In the genomic region with DNA sequence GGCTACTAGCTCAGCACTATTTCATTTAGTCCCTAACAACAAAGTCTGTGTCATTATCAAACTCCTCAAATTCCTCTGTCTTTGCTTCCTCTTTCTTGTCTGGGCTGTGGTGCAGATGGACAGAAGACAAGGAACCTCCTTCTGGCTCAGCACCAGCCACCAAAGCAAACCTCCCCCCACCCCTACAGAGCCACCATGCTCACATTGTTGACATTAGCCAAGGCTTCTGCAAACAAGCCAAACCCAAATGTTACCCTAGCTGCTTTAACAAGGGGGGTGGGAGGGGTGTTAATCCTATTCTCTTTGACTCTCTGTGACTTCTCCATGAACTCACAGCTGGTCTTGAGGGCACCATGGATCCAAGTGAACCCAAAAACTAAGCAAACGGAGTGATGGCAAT, we compare ENCODE assay signal across 23 mouse cellular contexts. TPM values are rescaled to one million over a fixed set of nuclear protein-coding genes. Genes with fewer than 3 reads are reported as not detected.
A peak's percentile ranks its signal among the peaks of the same experiment; 100 is the strongest.
DNase-seq lines count a peak whose midpoint lies in the region; ATAC-seq lines count a peak whose summit lies in the region.
"Had no signal": no experiment of that assay in that cellular context is flagged by ENCODE, and none has a peak within 500 bp of the region (broad histone marks: within the 10 kb centered on the region; RNA-seq: fewer than 3 reads in every experiment).

No protein-coding gene starts in this region.

- peak; percentile 31 to 39 for DNase-seq in lung, adult 18-20 months
- DNase-seq in lung, postnatal 4 days = no peak
- peak; percentile 4 for DNase-seq in 416B (ENCODE audit: low read depth)
- DNase-seq in spleen, adult 12 weeks (ENCODE audit: low spot score) = no peak
- no peak for DNase-seq in heart, embryonic 10.5 days (ENCODE audit: low spot score)
- DNase-seq: cerebellum, adult 8-10 months; gastrocnemius, postnatal 36 days; heart, postnatal 10 days; kidney, adult 2 months; kidney, postnatal 25 days; spleen, adult 18-20 months had no signal

- 45% methylated on average over 1 of the region's 1 CpGs for WGBS in stomach, embryonic 14.5 days
- WGBS in heart, embryonic 10.5 days = 27% methylated on average over 1 of the region's 1 CpGs

- H3K27ac ChIP-seq in stomach, embryonic 14.5 days (ENCODE audit: low read length) = peak overlapping the region; percentile 79; the same call in 1 of the 2 replicates
- H3K27ac ChIP-seq in heart, embryonic 10.5 days = no peak overlapping the region
- H3K27ac ChIP-seq: embryonic facial prominence, embryonic 12.5 days; forebrain, embryonic 15.5 days; hindbrain, embryonic 12.5 days; midbrain, embryonic 13.5 days; neural tube, embryonic 13.5 days had no signal

- no peaks in the 10 kb centered on the region for H3K4me1 ChIP-seq in stomach, embryonic 14.5 days (ENCODE audit: control insufficient read depth, insufficient read depth, low read length)
- no peaks in the 10 kb centered on the region for H3K4me1 ChIP-seq in heart, embryonic 10.5 days
- H3K4me1 ChIP-seq: embryonic facial prominence, embryonic 12.5 days; forebrain, embryonic 15.5 days; hindbrain, embryonic 12.5 days; midbrain, embryonic 13.5 days; neural tube, embryonic 13.5 days had no signal

- H3K9me3 ChIP-seq in stomach, embryonic 14.5 days (ENCODE audit: control insufficient read depth, low read depth, low read length) = no peaks in the 10 kb centered on the region
- H3K9me3 ChIP-seq in heart, embryonic 10.5 days = 0 out of 2 replicates have a peak, but pooled peaks cover 2% of the 10 kb centered on the region
- H3K9me3 ChIP-seq: embryonic facial prominence, embryonic 12.5 days; forebrain, embryonic 15.5 days; midbrain, embryonic 13.5 days; neural tube, embryonic 13.5 days had no signal

- ATAC-seq in granulocyte monocyte progenitor cell, adult 5-6 weeks (replicated peaks; ENCODE audit: poor library complexity, severe bottlenecking) = peak; percentile 77
- ATAC-seq in stomach, embryonic 14.5 days (ENCODE audit: insufficient number of reproducible peaks, insufficient read depth, low FRiP score, low read depth) = peak; percentile 72; the same call in 1 of the 2 replicates
- ATAC-seq: forebrain, embryonic 15.5 days; inflammation-experienced regulatory T-cells, adult 6 months; midbrain, embryonic 13.5 days had no signal

- H3K27me3 ChIP-seq in stomach, embryonic 14.5 days (ENCODE audit: control insufficient read depth, insufficient read depth, low read length) = no peaks in the 10 kb centered on the region
- H3K27me3 ChIP-seq in heart, embryonic 10.5 days (ENCODE audit: insufficient read depth, poor library complexity, severe bottlenecking) = no peaks in the 10 kb centered on the region
- H3K27me3 ChIP-seq: embryonic facial prominence, embryonic 12.5 days; forebrain, embryonic 15.5 days; hindbrain, embryonic 12.5 days; midbrain, embryonic 13.5 days; neural tube, embryonic 13.5 days had no signal

- no peak overlapping the region for H3K4me3 ChIP-seq in stomach, embryonic 14.5 days (ENCODE audit: low read depth, low read length)
- H3K4me3 ChIP-seq in heart, embryonic 10.5 days = no peak overlapping the region
- H3K4me3 ChIP-seq: embryonic facial prominence, embryonic 12.5 days; forebrain, embryonic 15.5 days; hindbrain, embryonic 12.5 days; midbrain, embryonic 13.5 days; neural tube, embryonic 13.5 days had no signal

- H3K4me2 ChIP-seq in stomach, embryonic 14.5 days (replicated peaks; ENCODE audit: low read depth, low read length) = no peak overlapping the region
- H3K4me2 ChIP-seq: embryonic facial prominence, embryonic 12.5 days; forebrain, embryonic 15.5 days; heart, embryonic 11.5 days; hindbrain, embryonic 12.5 days; midbrain, embryonic 13.5 days; neural tube, embryonic 13.5 days had no signal

- no peak overlapping the region for H3K9ac ChIP-seq in stomach, embryonic 14.5 days (replicated peaks; ENCODE audit: low read depth, low read length)
- H3K9ac ChIP-seq: embryonic facial prominence, embryonic 12.5 days; forebrain, embryonic 15.5 days; hindbrain, embryonic 12.5 days; midbrain, embryonic 13.5 days; neural tube, embryonic 13.5 days had no signal

- no peaks in the 10 kb centered on the region for H3K36me3 ChIP-seq in stomach, embryonic 14.5 days (ENCODE audit: control insufficient read depth, insufficient read depth, low read length)
- no peaks in the 10 kb centered on the region for H3K36me3 ChIP-seq in heart, embryonic 10.5 days
- H3K36me3 ChIP-seq: embryonic facial prominence, embryonic 12.5 days; forebrain, embryonic 15.5 days; hindbrain, embryonic 12.5 days; midbrain, embryonic 13.5 days; neural tube, embryonic 13.5 days had no signal

RNA-seq across cellular contexts. Expression of a gene that starts 26.8 kb away (rescaled TPM):
- total RNA-seq in granulocyte monocyte progenitor cell, adult 5-6 weeks (2014; fragmentation: Nextera tagmentation) = not detected in 2 replicates
- total RNA-seq in granulocyte monocyte progenitor cell, adult 5-6 weeks (2017) = not detected in 2 replicates
- 22.5 and 32.1 TPM in 2 replicates for polyA plus RNA-seq in stomach, embryonic 14.5 days (2014; fragmentation: Nextera tagmentation; extraction: Ambion mirVana)
- not detected in 2 replicates for polyA plus RNA-seq in heart, embryonic 10.5 days (2016; fragmentation: Nextera tagmentation; extraction: Ambion mirVana)
- total RNA-seq: CH12.LX; left cerebral cortex, postnatal 36 days; megakaryocyte, adult 5-6 weeks had no signal
- polyA plus RNA-seq: forebrain, embryonic 15.5 days; heart, embryonic 11.5 days; hindbrain, embryonic 12.5 days; inflammation-experienced regulatory T-cells, adult 6 months; midbrain, embryonic 13.5 days; neural tube, embryonic 13.5 days had no signal

Comparison
In these comparisons a context has a peak if more than half of its experiments do, and no peak if none do; other contexts are left out.
1. DNase-seq: peak in lung, adult 18-20 months (2 of 2) and 416B (single experiment); none in lung, postnatal 4 days (0 of 2), spleen, adult 12 weeks (single experiment) and heart, embryonic 10.5 days (single experiment).
2. RNA of a gene that starts 26.8 kb away (polyA plus RNA-seq): 22.5 to 32.1 TPM in stomach, embryonic 14.5 days; not detected in heart, embryonic 10.5 days; every median in the first group is over 10 times any median in the second.